Mouse (Mus musculus) adrenal gland, postnatal 4 days (tissue): ENCODE data around the gene Gm3468. TPM values are rescaled to one million over a fixed set of nuclear protein-coding genes. Genes with fewer than 3 reads are reported as not detected.
A peak's percentile ranks its signal among the peaks of the same experiment; 100 is the strongest.
"Not testable (repeated sequence)": the region's sequence is repeated elsewhere in the genome, so short reads cannot be mapped to it uniquely, and the experiment has no call there.

Source experiments
- DNase-seq, 2 experiments: peaks; one replicate each; pipeline ENCODE4 v3.0.0; 2021 to 2022; ENCODE audit warnings: low spot score in 2 of 2, mixed read lengths in 2 of 2
- long read RNA-seq, 2 experiments: library from polyadenylated mRNA; stranded (forward); transcript quantifications; one replicate each; pipeline ENCODE4 v2.0.0; 2021
- total RNA-seq, 2 experiments: library from RNA; stranded (reverse); gene quantifications; 2 replicates each; pipeline ENCODE4 v1.2.3; 2021

Gene Gm3468
- under 1 TPM; 0.50 to 0.73 TPM for total RNA-seq
- long read RNA-seq, experiment 1, result 0 reads
- long read RNA-seq, experiment 2, partial matches to known transcripts, result 0 of 1 reads
- long read RNA-seq, experiment 2, other reads (novel, unspliced or antisense), result 1 of 1 reads

- DNase-seq, result peak; percentile 3 to 6
These were observed at the start of gene Gm3468 for GRCm38 (mm10) chr14:6108272-6108925. Gene Gm3468, minus strand, starts transcription at chr14:6108665.

- not testable (repeated sequence) for DNase-seq
These were observed 17.2 kb upstream of the Gm3468 start, which contains the start of gene Gm3476 for GRCm38 (mm10) chr14:6125707-6126106. Gene Gm3476, minus strand, starts transcription at chr14:6125807.

GRCm38 (mm10) chr14:6107500-6107899 is 965 bp downstream of the Gm3468 start:
- DNase-seq, result not testable (repeated sequence)

GRCm38 (mm10) chr14:6093842-6094241 is 14.6 kb downstream of the Gm3468 start, which contains the start of gene Gm8206:
Gene Gm8206, minus strand, starts transcription at chr14:6093942.
- not testable (repeated sequence) for DNase-seq

GRCm38 (mm10) chr14:6058167-6058566 is 50.3 kb downstream of the Gm3468 start, which contains the start of gene Gm6337:
Gene Gm6337, minus strand, starts transcription at chr14:6058267.
- not testable (repeated sequence) for DNase-seq

Other genes starting within 250 kb of the Gm3468 start
- gene Gm8237, start 228.3 kb downstream of the Gm3468 start, total RNA-seq, result under 1 TPM in 1 of 2 experiments, not detected in 1; 0.50 TPM
- under 1 TPM; 0.28 to 0.48 TPM for gene Gm3248, start 146.9 kb downstream of the Gm3468 start, total RNA-seq
- not detected for gene Gm3453, start 129.5 kb downstream of the Gm3468 start, total RNA-seq
- gene Gm6337, start 50.4 kb downstream of the Gm3468 start, total RNA-seq, result not detected
- gene Gm8206, start 14.7 kb downstream of the Gm3468 start, total RNA-seq, result under 1 TPM in 1 of 2 experiments, not detected in 1; 0.20 TPM
- not detected for gene Gm3476, start 17.1 kb upstream of the Gm3468 start, total RNA-seq
- gene Gm21560, start 110.6 kb upstream of the Gm3468 start, total RNA-seq, result under 1 TPM; 0.25 to 0.34 TPM
- 1 to 10 TPM in 1 of 2 experiments, under 1 TPM in 1; 0.48 to 1.1 TPM for gene Gm3411, start 178.6 kb upstream of the Gm3468 start, total RNA-seq
- not detected for gene Gm21103, start 196.2 kb upstream of the Gm3468 start, total RNA-seq
- not detected for gene Gm3618, start 235.0 kb upstream of the Gm3468 start, total RNA-seq